Mouse (Mus musculus) E14TG2a.4 (cell line): ENCODE measurements at regions not wholly inside any gene's neighbourhood (a gene's known extent, or its start where the extent isn't known, plus 50 kb on each side); places are given as distances from the start of the nearest gene placed in this dataset.

Experiments used
- CTCF ChIP-seq: conservative IDR thresholded peaks from 2 replicates; pipeline ENCODE4 v1.5.1; 2014; ENCODE audit warnings: low read length
- NANOG ChIP-seq: IDR thresholded peaks from 2 replicates; pipeline ENCODE4 v1.6.1; 2014; ENCODE audit warnings: borderline replicate concordance, low read length, mixed read lengths
- POU5F1 ChIP-seq: IDR thresholded peaks from 2 replicates; pipeline ENCODE4 v1.6.1; 2014; ENCODE audit warnings: low read length, borderline replicate concordance

DNA sequence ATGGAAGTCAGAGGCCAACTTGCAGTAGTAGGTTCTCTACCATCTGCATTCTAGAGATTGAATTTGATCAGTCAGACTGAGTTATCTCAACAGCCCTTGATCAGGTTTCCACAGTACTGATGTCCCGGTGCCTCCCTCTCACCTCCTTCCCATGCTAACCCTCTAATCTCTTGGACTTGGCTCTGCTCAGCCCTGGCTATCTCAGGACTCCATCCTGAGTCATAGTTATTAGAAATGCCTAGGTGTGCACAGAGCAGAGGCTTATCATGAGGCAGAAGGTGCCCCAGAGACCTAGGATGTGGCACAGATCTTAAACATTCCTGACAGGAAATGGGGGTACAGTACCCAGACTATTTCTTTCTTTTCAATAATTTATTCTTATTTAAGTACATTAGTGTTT, 87.3 kb downstream of the Snrpe start:
- TF ChIP-seq CTCF (no peak), POU5F1 (no peak), NANOG (no peak)
